Mouse (Mus musculus): ENCODE measurements at regions not wholly inside any gene's neighbourhood (a gene's known extent, or its start where the extent isn't known, plus 50 kb on each side); places are given as distances from the start of the nearest gene placed in this dataset.

DNA sequence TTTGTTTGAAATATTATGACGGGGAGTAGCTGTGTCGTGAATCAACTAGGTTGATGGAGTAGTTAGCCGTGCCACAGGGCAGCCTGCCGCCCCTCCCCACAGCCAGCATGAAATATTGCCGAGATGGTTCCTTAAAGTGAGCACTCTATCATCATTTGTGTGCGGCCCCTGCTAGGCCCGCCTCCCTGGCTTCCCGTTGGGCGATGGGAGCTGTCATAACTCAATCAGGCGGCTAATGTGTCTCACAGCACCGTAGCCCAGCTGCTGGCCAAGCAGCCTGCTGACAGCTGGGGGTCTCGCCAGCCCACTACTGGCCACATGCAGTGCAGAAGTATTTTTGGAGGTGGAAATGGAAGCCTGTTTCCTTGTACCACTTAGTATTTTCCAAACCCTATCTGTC lies 140.9 kb downstream of the Sall1 start:
- TF ChIP-seq CTCF (conservative IDR thresholded peaks at IDR 0.05; ENCODE audit: low read length) (no peak), POU5F1 (IDR thresholded peaks at IDR 0.05; ENCODE audit: borderline replicate concordance, low read length) (no peak)

Data from E14TG2a.4 (cell line).